28 mouse cellular contexts compared by ENCODE assay signal in the genomic region with DNA sequence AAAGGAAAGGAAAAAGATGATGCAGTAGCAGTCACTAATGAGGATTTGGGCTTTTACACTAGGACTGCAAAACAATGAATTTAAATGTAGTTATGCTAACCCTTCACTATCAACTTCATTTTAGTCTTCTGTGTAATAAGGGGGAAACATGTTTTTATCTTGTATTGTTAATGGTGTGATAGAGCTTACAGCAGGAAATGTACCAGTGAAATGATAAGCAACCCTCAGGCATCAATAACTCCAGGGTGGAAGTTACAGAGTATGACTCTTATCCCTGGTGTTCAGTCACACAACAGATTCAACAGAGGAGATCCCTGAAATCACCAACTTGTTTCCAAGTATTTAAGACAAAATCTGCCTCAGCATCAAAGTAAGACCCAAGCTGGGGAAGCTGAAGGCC.
"Had no signal": no experiment of that assay in that cellular context is flagged by ENCODE, and none has a peak within 500 bp of the region (broad histone marks: within the 10 kb centered on the region; RNA-seq: fewer than 3 reads in every experiment).

No protein-coding gene starts in this region.

- H3K36me3 ChIP-seq: limb, embryonic 10.5 days; limb, embryonic 12.5 days; limb, embryonic 13.5 days; limb, embryonic 15.5 days; liver, embryonic 12.5 days; liver, embryonic 13.5 days; liver, embryonic 15.5 days; lung, embryonic 15.5 days; midbrain, embryonic 10.5 days; midbrain, embryonic 12.5 days; midbrain, embryonic 13.5 days; midbrain, embryonic 15.5 days; neural tube, embryonic 12.5 days had no signal

- H3K9ac ChIP-seq: limb, embryonic 12.5 days; limb, embryonic 13.5 days; limb, embryonic 15.5 days; liver, embryonic 12.5 days; liver, embryonic 13.5 days; liver, embryonic 14.5 days; liver, embryonic 15.5 days; liver, postnatal 0 days; lung, embryonic 14.5 days; lung, embryonic 15.5 days; midbrain, embryonic 12.5 days; midbrain, embryonic 13.5 days; midbrain, embryonic 15.5 days; neural tube, embryonic 12.5 days had no signal

- H3K4me1 ChIP-seq: limb, embryonic 15.5 days; liver, embryonic 12.5 days; liver, embryonic 13.5 days; liver, embryonic 15.5 days; lung, embryonic 15.5 days; megakaryocyte, embryonic 14.5 days; midbrain, embryonic 10.5 days; midbrain, embryonic 12.5 days; midbrain, embryonic 13.5 days; midbrain, embryonic 15.5 days; neural tube, embryonic 12.5 days had no signal

- H3K9me3 ChIP-seq: limb, embryonic 10.5 days; limb, embryonic 12.5 days; limb, embryonic 13.5 days; limb, embryonic 15.5 days; liver, embryonic 12.5 days; liver, embryonic 13.5 days; liver, embryonic 15.5 days; lung, embryonic 15.5 days; megakaryocyte, embryonic 14.5 days; midbrain, embryonic 10.5 days; midbrain, embryonic 12.5 days; midbrain, embryonic 13.5 days; midbrain, embryonic 15.5 days; neural tube, embryonic 12.5 days had no signal

- H3K27me3 ChIP-seq: limb, embryonic 12.5 days; limb, embryonic 13.5 days; limb, embryonic 15.5 days; liver, embryonic 12.5 days; liver, embryonic 13.5 days; liver, embryonic 15.5 days; lung, embryonic 15.5 days; megakaryocyte, embryonic 14.5 days; midbrain, embryonic 12.5 days; midbrain, embryonic 13.5 days; midbrain, embryonic 15.5 days; neural tube, embryonic 12.5 days had no signal

- H3K27ac ChIP-seq: limb, embryonic 10.5 days; limb, embryonic 12.5 days; limb, embryonic 13.5 days; limb, embryonic 15.5 days; liver, embryonic 12.5 days; liver, embryonic 13.5 days; liver, embryonic 14.5 days; liver, embryonic 15.5 days; lung, embryonic 15.5 days; macrophage; midbrain, embryonic 10.5 days; midbrain, embryonic 12.5 days; midbrain, embryonic 13.5 days; midbrain, embryonic 15.5 days; neural tube, embryonic 12.5 days had no signal

- H3K4me3 ChIP-seq: limb, embryonic 10.5 days; limb, embryonic 12.5 days; limb, embryonic 13.5 days; limb, embryonic 15.5 days; liver, embryonic 12.5 days; liver, embryonic 13.5 days; liver, embryonic 15.5 days; lung, embryonic 15.5 days; megakaryocyte, embryonic 14.5 days; midbrain, embryonic 10.5 days; midbrain, embryonic 12.5 days; midbrain, embryonic 13.5 days; midbrain, embryonic 15.5 days; myocyte; neural tube, embryonic 12.5 days had no signal

- DNase-seq: left cerebral cortex, postnatal 4 days; liver; liver, embryonic 13.5 days; liver, postnatal 0 days; lung, adult 18-20 months; lung, adult 2 months; lung, postnatal 10 days; lung, postnatal 14 days; lung, postnatal 36 days; lung, postnatal 4 days; midbrain, embryonic 14.5 days had no signal
